Mouse (Mus musculus) lung, adult 2 months (tissue): ENCODE data around the gene Mtfr1l.

Source experiments
- CTCF ChIP-seq: fragments of 200-500 bp; IDR thresholded peaks from 2 replicates; pipeline ENCODE4 v1.5.1; 2011; ENCODE audit warnings: mild to moderate bottlenecking, low read length, control low read depth; ENCODE audit not compliant: insufficient read depth
- POLR2A ChIP-seq: fragments of 200-500 bp; IDR thresholded peaks from 2 replicates; pipeline ENCODE4 v1.6.1; 2011; ENCODE audit warnings: low read depth, mild to moderate bottlenecking, control low read depth, low read length, borderline replicate concordance; ENCODE audit errors: extremely low read depth

- TF ChIP-seq CTCF (no peak), POLR2A (no peak)
These were observed 43.2 kb upstream of the Mtfr1l start for GRCm38 (mm10) chr4:134578407-134578806.
